Comparison of ENCODE assay signal across 7 mouse cellular contexts in genomic region chrX:101428785-101429141, GRCm38 (mm10). TPM values are rescaled to one million over a fixed set of nuclear protein-coding genes. Genes with fewer than 3 reads are reported as not detected.
DNase-seq lines count a peak whose midpoint lies in the region; ATAC-seq and TF ChIP-seq lines count a peak whose summit lies in the region.

No protein-coding gene starts in this region.

- peak; percentile 4 for DNase-seq in lung, adult 2 months
- DNase-seq in lung, postnatal 4 days: no peak
- no peak for DNase-seq in left cerebral cortex, postnatal 10 days (ENCODE audit: extremely low spot score in 1 of 2, low spot score in 2 of 2)

- H3K9ac ChIP-seq in limb, embryonic 13.5 days: no peak overlapping the region

- intact Hi-C loops in left cerebral cortex, postnatal 10 days (cut with DNase I): no loop called here

- H3K4me3 ChIP-seq in lung, adult 2 months (replicated peaks; ENCODE audit: extremely low read depth, low read depth, low read length): peak overlapping the region; percentile 92
- H3K4me3 ChIP-seq in brown adipose tissue, adult 24 weeks (ENCODE audit: insufficient read depth, low read depth, low read length): peak overlapping the region; percentile 65
- H3K4me3 ChIP-seq in limb, embryonic 13.5 days: peak overlapping the region; percentile 65
- peak overlapping the region; percentile 16 for H3K4me3 ChIP-seq in olfactory bulb, adult 2 months (ENCODE audit: insufficient read depth, low read depth, low read length)

- H3K27me3 ChIP-seq in limb, embryonic 13.5 days: peaks cover 4% of the 10 kb centered on the region; the same call in 1 of the 2 replicates

- peak overlapping the region; percentile 56 for H3K4me2 ChIP-seq in limb, embryonic 13.5 days (replicated peaks)

- no peaks in the 10 kb centered on the region for H3K9me3 ChIP-seq in limb, embryonic 13.5 days

- peak; percentile 8; the same call in 1 of the 2 replicates for ATAC-seq in erythroid progenitor cell, adult 5-6 weeks (replicated peaks; ENCODE audit: low FRiP score, poor library complexity, severe bottlenecking)
- no peak for ATAC-seq in limb, embryonic 13.5 days (ENCODE audit: low FRiP score, low read depth)

- H3K36me3 ChIP-seq in limb, embryonic 13.5 days: peaks cover 8% of the 10 kb centered on the region; the same call in 1 of the 2 replicates

- H3K4me1 ChIP-seq in lung, adult 2 months (ENCODE audit: control insufficient read depth, insufficient read depth, low read length): no peaks in the 10 kb centered on the region
- H3K4me1 ChIP-seq in brown adipose tissue, adult 24 weeks (ENCODE audit: control insufficient read depth, insufficient read depth, insufficient read length, low read length): no peaks in the 10 kb centered on the region
- no peaks in the 10 kb centered on the region for H3K4me1 ChIP-seq in limb, embryonic 13.5 days
- H3K4me1 ChIP-seq in olfactory bulb, adult 2 months (ENCODE audit: control insufficient read depth, insufficient read depth, low read length): no peaks in the 10 kb centered on the region

- no peak for TF ChIP-seq POLR2A in lung, adult 2 months (IDR thresholded peaks at IDR 0.05; ENCODE audit: borderline replicate concordance, extremely low read depth, low read depth, low read length)
- no peak for TF ChIP-seq POLR2A in olfactory bulb, adult 2 months (IDR thresholded peaks at IDR 0.05; ENCODE audit: insufficient read depth, low read depth, low read length)

- 45% methylated on average over 7 of the region's 7 CpGs for WGBS in lung, adult 2 months
- WGBS in limb, embryonic 13.5 days: 22% methylated on average over 7 of the region's 7 CpGs
- WGBS in olfactory bulb, adult 2 months: 13% methylated on average over 7 of the region's 7 CpGs

- H3K27ac ChIP-seq in brown adipose tissue, adult 24 weeks (replicated peaks; ENCODE audit: low read depth, low read length): peak overlapping the region; percentile 85
- H3K27ac ChIP-seq in limb, embryonic 13.5 days: peak overlapping the region; percentile 83; the same call in 1 of the 2 replicates
- H3K27ac ChIP-seq in olfactory bulb, adult 2 months (ENCODE audit: insufficient read depth, low read depth, low read length): peak overlapping the region; percentile 98

- TF ChIP-seq CTCF in lung, adult 2 months (IDR thresholded peaks at IDR 0.05; ENCODE audit: insufficient read depth, low read length): no peak
- no peak for TF ChIP-seq CTCF in olfactory bulb, adult 2 months (IDR thresholded peaks at IDR 0.05; ENCODE audit: insufficient read depth, low read depth, low read length)

RNA-seq across cellular contexts. Expression of gene Nono, which starts 0.4 kb away (rescaled TPM):
- 57.9 and 96.3 TPM in 2 replicates for polyA plus RNA-seq in lung, adult 2 months (2012; rRNA removed)
- polyA plus RNA-seq in brown adipose tissue, adult 24 weeks (2012; ENCODE audit: insufficient read depth, insufficient read length, missing spikeins): 67.0 and 71.0 TPM in 2 replicates
- total RNA-seq in erythroid progenitor cell, adult 5-6 weeks (2015; ENCODE audit: low replicate concordance): 155 and 173 TPM in 2 replicates
- total RNA-seq in erythroid progenitor cell, adult 5-6 weeks (2017; ENCODE audit: low replicate concordance): 224 and 241 TPM in 2 replicates
- polyA plus RNA-seq in limb, embryonic 13.5 days (2015; fragmentation: Nextera tagmentation; extraction: Ambion mirVana): 491 and 506 TPM in 2 replicates
- polyA plus RNA-seq in olfactory bulb, adult 2 months (2012; ENCODE audit: insufficient read depth, insufficient read length, low replicate concordance, missing spikeins): 352 TPM in 1 of 2 replicates, not detected in the other
- 100 to 1,000 TPM; 154 to 163 TPM for total RNA-seq in left cerebral cortex, postnatal 10 days (2021)

RNA-seq across cellular contexts. Expression of gene Zmym3, which starts 8.1 kb away (rescaled TPM):
- polyA plus RNA-seq in lung, adult 2 months (2012; rRNA removed): 23.6 and 32.8 TPM in 2 replicates
- 10.2 and 11.3 TPM in 2 replicates for polyA plus RNA-seq in brown adipose tissue, adult 24 weeks (2012; ENCODE audit: insufficient read depth, insufficient read length, missing spikeins)
- total RNA-seq in erythroid progenitor cell, adult 5-6 weeks (2015; ENCODE audit: low replicate concordance): 1.3 and 4.3 TPM in 2 replicates
- 2.2 and 2.3 TPM in 2 replicates for total RNA-seq in erythroid progenitor cell, adult 5-6 weeks (2017; ENCODE audit: low replicate concordance)
- 43.7 and 48.0 TPM in 2 replicates for polyA plus RNA-seq in limb, embryonic 13.5 days (2015; fragmentation: Nextera tagmentation; extraction: Ambion mirVana)
- not detected in 2 replicates for polyA plus RNA-seq in olfactory bulb, adult 2 months (2012; ENCODE audit: insufficient read depth, insufficient read length, low replicate concordance, missing spikeins)
- 100 to 1,000 TPM; 152 to 173 TPM for total RNA-seq in left cerebral cortex, postnatal 10 days (2021)

RNA-seq across cellular contexts. Expression of gene Itgb1bp2, which starts 20.1 kb away (rescaled TPM):
- polyA plus RNA-seq in lung, adult 2 months (2012; rRNA removed): 2.0 and 13.6 TPM in 2 replicates
- polyA plus RNA-seq in brown adipose tissue, adult 24 weeks (2012; ENCODE audit: insufficient read depth, insufficient read length, missing spikeins): 5.5 and 6.1 TPM in 2 replicates
- 2.9 and 7.6 TPM in 2 replicates for total RNA-seq in erythroid progenitor cell, adult 5-6 weeks (2015; ENCODE audit: low replicate concordance)
- total RNA-seq in erythroid progenitor cell, adult 5-6 weeks (2017; ENCODE audit: low replicate concordance): 2.3 and 4.1 TPM in 2 replicates
- polyA plus RNA-seq in limb, embryonic 13.5 days (2015; fragmentation: Nextera tagmentation; extraction: Ambion mirVana): 30.0 and 31.3 TPM in 2 replicates
- polyA plus RNA-seq in olfactory bulb, adult 2 months (2012; ENCODE audit: insufficient read depth, insufficient read length, low replicate concordance, missing spikeins): not detected in 2 replicates
- total RNA-seq in left cerebral cortex, postnatal 10 days (2021): 1 to 10 TPM; 1.3 to 1.4 TPM

RNA-seq across cellular contexts. Expression of gene Gjb1, which starts 52.6 kb away (rescaled TPM):
- polyA plus RNA-seq in lung, adult 2 months (2012; rRNA removed): 6.2 and 7.2 TPM in 2 replicates
- 0.87 TPM in 1 of 2 replicates, not detected in the other for polyA plus RNA-seq in brown adipose tissue, adult 24 weeks (2012; ENCODE audit: insufficient read depth, insufficient read length, missing spikeins)
- not detected in 2 replicates for total RNA-seq in erythroid progenitor cell, adult 5-6 weeks (2015; ENCODE audit: low replicate concordance)
- not detected in 2 replicates for total RNA-seq in erythroid progenitor cell, adult 5-6 weeks (2017; ENCODE audit: low replicate concordance)
- 0.28 TPM in 1 of 2 replicates, not detected in the other for polyA plus RNA-seq in limb, embryonic 13.5 days (2015; fragmentation: Nextera tagmentation; extraction: Ambion mirVana)
- polyA plus RNA-seq in olfactory bulb, adult 2 months (2012; ENCODE audit: insufficient read depth, insufficient read length, low replicate concordance, missing spikeins): not detected in 2 replicates
- total RNA-seq in left cerebral cortex, postnatal 10 days (2021): 1 to 10 TPM; 1.5 to 2.1 TPM

Comparison
In these comparisons a context has a peak if more than half of its experiments do, and no peak if none do; other contexts are left out.
1. H3K4me3 ChIP-seq: peak in every context shown above with its lines; median percentile 92 in lung, adult 2 months; 65 in brown adipose tissue, adult 24 weeks; 65 in limb, embryonic 13.5 days; 16 in olfactory bulb, adult 2 months.